Mouse (Mus musculus) heart, embryonic 14.5 days (tissue): ENCODE results near the gene Tmprss9. TPM values are rescaled to one million over a fixed set of nuclear protein-coding genes. Genes with fewer than 3 reads are reported as not detected.
A peak's percentile ranks its signal among the peaks of the same experiment; 100 is the strongest.

ENCODE experiments used
- ATAC-seq: fragments of 200-750 bp; cut with Nextera tagmentation; 2 replicates; pipeline ENCODE4 v1.8.0; 2017; ENCODE audit warnings: low read depth, moderate TSS enrichment; ENCODE audit not compliant: insufficient number of reproducible peaks, insufficient read depth, low FRiP score
- H3K27ac ChIP-seq, 2 experiments: fragments of 200-500 bp in 1 of 2; fragments of 300-500 bp in 1 of 2; sonication (generic) in 1 of 2; replicated peaks in 1 of 2; 2 replicates each; pipeline ENCODE4 v1.5.1; 2012 to 2014; ENCODE audit warnings: low read depth in 2 of 2, low read length in 2 of 2, control low read depth in 1 of 2, mild to moderate bottlenecking in 1 of 2, mixed read lengths in 1 of 2; ENCODE audit not compliant: control insufficient read depth in 1 of 2, insufficient read depth in 1 of 2
- H3K27me3 ChIP-seq: fragments of 300-500 bp; sonication (generic); 2 replicates; pipeline ENCODE4 v1.6.1; 2014; ENCODE audit warnings: mild to moderate bottlenecking, low read length, control low read depth; ENCODE audit not compliant: control insufficient read depth, insufficient read depth
- H3K36me3 ChIP-seq: fragments of 300-500 bp; sonication (generic); 2 replicates; pipeline ENCODE4 v1.6.1; 2014; ENCODE audit warnings: mild to moderate bottlenecking, control low read depth, low read length, mixed read lengths; ENCODE audit not compliant: control insufficient read depth, insufficient read depth
- H3K4me1 ChIP-seq, 2 experiments: fragments of 200-500 bp in 1 of 2; fragments of 300-500 bp in 1 of 2; sonication (generic) in 1 of 2; 2 replicates each; pipeline ENCODE4 v1.6.1; 2012 to 2014; ENCODE audit warnings: low read length in 2 of 2, control low read depth in 1 of 2, mixed read lengths in 1 of 2; ENCODE audit not compliant: control insufficient read depth in 2 of 2, insufficient read depth in 2 of 2
- H3K4me2 ChIP-seq: fragments of 300-500 bp; sonication (generic); 2 replicates; pipeline ENCODE4 v1.6.1; 2014; ENCODE audit warnings: mild to moderate bottlenecking, low read length
- H3K4me3 ChIP-seq, 2 experiments: fragments of 200-500 bp in 1 of 2; fragments of 300-500 bp in 1 of 2; sonication (generic) in 1 of 2; 2 replicates each; pipeline ENCODE4 v1.5.1; 2012 to 2014; ENCODE audit warnings: low read length in 2 of 2, mild to moderate bottlenecking in 2 of 2, control low read depth in 1 of 2, low read depth in 1 of 2, moderate library complexity in 1 of 2; ENCODE audit not compliant: control insufficient read depth in 1 of 2, insufficient read depth in 1 of 2
- H3K9ac ChIP-seq: fragments of 300-500 bp; sonication (generic); 2 replicates; pipeline ENCODE4 v1.6.1; 2014; ENCODE audit warnings: mild to moderate bottlenecking, low read length
- H3K9me3 ChIP-seq: fragments of 300-500 bp; sonication (generic); 2 replicates; pipeline ENCODE4 v1.6.1; 2016; ENCODE audit warnings: low read length, control low read depth; ENCODE audit not compliant: control insufficient read depth
- WGBS: fragments of 180-500 bp; shearing (Covaris S2); extraction: QIAGEN DNeasy Blood & Tissue Kit; methylation state at CpG from one replicate; pipeline ENCODE4 v1.1.7; 2014; 5-methylcytosine and 5-hydroxymethylcytosine counted together
- polyA plus RNA-seq: library from polyadenylated mRNA; unstranded; fragments of >200 nt; fragmentation: Nextera tagmentation; extraction: Ambion mirVana; gene quantifications from 2 replicates; pipeline ENCODE4 v1.2.1, GENCODE M21; 2014

Gene Tmprss9
- polyA plus RNA-seq, 1 experiment from 2014 or later: 0.05 TPM

GRCm38 (mm10) chr10:80932206-80932605, 60.6 kb downstream of the Tmprss9 start:
- Histone ChIP-seq H3K4me3 (peak overlapping the region; percentile 84 to 90), H3K9me3 (no peaks in the 10 kb centered on the region), H3K27me3 (no peaks in the 10 kb centered on the region), H3K9ac (peak overlapping the region; percentile 96), H3K27ac (no peak overlapping the region; a peak in 1 of 4 replicates), H3K4me1 (peaks cover 44 to 67% of the 10 kb centered on the region in 2 experiments), H3K4me2 (peak overlapping the region; percentile 98), H3K36me3 (no peaks in the 10 kb centered on the region; the same call in 1 of the 2 replicates)
- WGBS: 2% methylated on average over 20 of the region's 20 CpGs
- ATAC-seq: no peak

GRCm38 (mm10) chr10:80932700-80933420, 61.2 kb downstream of the Tmprss9 start:
- ATAC-seq: no peak
- Histone ChIP-seq H3K4me3 (peak overlapping the region; percentile 84 to 90), H3K36me3 (no peaks in the 10 kb centered on the region; the same call in 1 of the 2 replicates), H3K27me3 (no peaks in the 10 kb centered on the region), H3K4me2 (peak overlapping the region; percentile 98), H3K4me1 (peaks cover 51 to 74% of the 10 kb centered on the region in 2 experiments), H3K9ac (peak overlapping the region; percentile 96), H3K9me3 (no peaks in the 10 kb centered on the region), H3K27ac (peak overlapping the region in 1 of 2 experiments; percentile 67; a peak in 2 of 4 replicates)
- 3% methylated on average over 17 of the region's 17 CpGs for WGBS

DNA sequence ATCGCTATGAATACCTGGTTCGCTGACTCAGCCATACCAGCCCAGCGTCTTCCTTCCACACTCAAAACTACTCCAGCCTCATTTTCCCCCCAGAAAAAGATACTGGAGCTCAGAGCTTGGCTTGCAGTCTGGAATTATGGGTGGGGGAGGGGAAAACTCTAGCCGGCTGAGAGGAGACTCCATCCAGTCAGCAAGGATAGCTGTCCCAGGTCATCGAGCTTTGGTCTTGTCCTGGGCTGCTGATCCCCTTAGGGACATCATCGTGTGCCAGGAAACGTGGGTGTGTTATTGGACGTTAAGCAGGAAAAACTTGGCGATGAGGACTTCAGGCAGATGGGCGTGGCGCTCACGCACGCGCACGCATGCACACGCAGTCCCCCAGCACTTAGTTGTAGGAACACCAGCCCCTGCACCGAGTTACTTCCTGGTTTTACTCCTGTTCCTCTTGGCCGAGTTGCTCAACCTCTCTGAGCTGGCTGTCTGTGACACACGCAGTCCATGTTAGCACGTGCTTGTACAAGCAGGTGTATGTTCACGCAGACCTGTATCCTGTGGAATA, 61.9 kb downstream of the Tmprss9 start:
- WGBS: 4% methylated on average over 21 of the region's 21 CpGs
- no peak for ATAC-seq
- Histone ChIP-seq H3K9me3 (no peaks in the 10 kb centered on the region), H3K4me2 (peak overlapping the region; percentile 98), H3K4me3 (peak overlapping the region; percentile 19 to 90), H3K9ac (peak overlapping the region; percentile 96), H3K27me3 (no peaks in the 10 kb centered on the region), H3K36me3 (no peaks in the 10 kb centered on the region; the same call in 1 of the 2 replicates), H3K27ac (peak overlapping the region in 1 of 2 experiments; percentile 67; a peak in 2 of 4 replicates), H3K4me1 (peaks cover 56 to 80% of the 10 kb centered on the region in 2 experiments)

DNA sequence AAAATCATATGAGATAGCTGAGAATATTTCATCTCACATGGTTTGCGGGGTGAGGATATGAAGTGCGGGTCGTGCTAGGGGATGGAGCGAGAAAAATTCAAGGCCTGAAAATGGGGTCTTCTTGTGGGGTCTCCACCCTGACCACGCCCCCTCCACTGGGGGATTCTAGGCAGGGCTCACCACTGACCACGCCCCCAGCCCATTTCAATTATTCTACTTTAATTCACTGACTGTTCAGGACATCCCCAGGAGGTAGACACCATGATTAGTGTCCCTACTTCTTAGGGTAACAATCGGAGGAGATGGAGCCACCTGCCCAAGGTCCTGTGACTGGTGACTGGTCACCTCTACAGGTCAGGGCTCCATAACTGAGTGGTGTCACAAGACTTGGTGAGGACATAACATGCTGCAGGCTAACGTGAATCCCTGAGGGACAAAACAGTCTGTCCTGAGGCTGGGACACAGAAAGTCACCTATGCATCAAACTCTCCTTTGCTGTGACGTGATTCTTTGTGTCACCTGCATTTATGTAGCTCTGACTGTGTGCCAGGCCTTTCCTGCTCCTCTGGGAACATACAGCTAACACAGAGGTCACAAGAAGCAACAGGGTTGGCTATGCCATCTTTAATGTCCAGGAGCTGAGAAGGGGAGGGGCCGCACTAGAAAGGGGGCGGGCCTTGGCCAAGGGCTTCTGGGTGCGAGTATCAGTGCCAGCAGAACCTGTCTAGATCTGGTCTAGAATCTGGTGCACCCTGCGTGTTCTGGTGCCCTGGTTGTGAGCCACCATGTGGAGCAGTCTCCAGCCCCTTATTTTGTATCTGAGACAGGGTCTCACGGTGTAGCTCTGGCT, 62.7 kb downstream of the Tmprss9 start:
- Histone ChIP-seq H3K27me3 (no peaks in the 10 kb centered on the region), H3K4me3 (no peak overlapping the region), H3K9me3 (no peaks in the 10 kb centered on the region), H3K9ac (no peak overlapping the region), H3K4me1 (peaks cover 64 to 86% of the 10 kb centered on the region in 2 experiments), H3K4me2 (peak overlapping the region; percentile 98; the same call in 1 of the 2 replicates), H3K27ac (peak overlapping the region in 1 of 2 experiments; percentile 67; a peak in 1 of 4 replicates), H3K36me3 (no peaks in the 10 kb centered on the region; the same call in 1 of the 2 replicates)
- no peak for ATAC-seq
- 62% methylated on average over 14 of the region's 14 CpGs for WGBS

- Histone ChIP-seq H3K9ac (peak overlapping the region; percentile 83), H3K27ac (peak overlapping the region in 1 of 2 experiments; percentile 89; a peak in 3 of 4 replicates), H3K4me1 (peaks cover 73 to 94% of the 10 kb centered on the region in 2 experiments), H3K4me3 (no peak overlapping the region), H3K9me3 (no peaks in the 10 kb centered on the region), H3K36me3 (no peaks in the 10 kb centered on the region; the same call in 1 of the 2 replicates), H3K27me3 (no peaks in the 10 kb centered on the region), H3K4me2 (peak overlapping the region; percentile 82)
- no peak for ATAC-seq
- WGBS: 34% methylated on average over 3 of the region's 3 CpGs
These were observed 63.6 kb downstream of the Tmprss9 start for GRCm38 (mm10) chr10:80935241-80935640.

- no peak for ATAC-seq
- Histone ChIP-seq H3K27ac (peak overlapping the region; percentile 65 to 89), H3K9ac (peak overlapping the region; percentile 83), H3K4me2 (peak overlapping the region; percentile 82), H3K9me3 (no peaks in the 10 kb centered on the region), H3K36me3 (no peaks in the 10 kb centered on the region; the same call in 1 of the 2 replicates), H3K4me1 (peaks cover 77 to 98% of the 10 kb centered on the region in 2 experiments), H3K4me3 (peak overlapping the region; percentile 44 to 50), H3K27me3 (no peaks in the 10 kb centered on the region)
- 15% methylated on average over 17 of the region's 17 CpGs for WGBS
These were observed 64.0 kb downstream of the Tmprss9 start for GRCm38 (mm10) chr10:80935698-80936097.
